Mouse (Mus musculus) heart, adult 18-20 months (tissue): ENCODE results near the gene Rps18. TPM values are rescaled to one million over a fixed set of nuclear protein-coding genes. Genes with fewer than 3 reads are reported as not detected.

ENCODE experiments used
- DNase-seq, 2 experiments: peaks; one replicate each; pipeline ENCODE4 v3.0.0; 2021 to 2022; ENCODE audit warnings: mixed read lengths in 1 of 2
- total RNA-seq, 2 experiments: library from RNA; stranded (reverse); gene quantifications; 2 replicates each; pipeline ENCODE4 v1.2.3; 2021

Gene Rps18
- total RNA-seq, 2 experiments from 2014 or later = 419 to 435 TPM

DNA sequence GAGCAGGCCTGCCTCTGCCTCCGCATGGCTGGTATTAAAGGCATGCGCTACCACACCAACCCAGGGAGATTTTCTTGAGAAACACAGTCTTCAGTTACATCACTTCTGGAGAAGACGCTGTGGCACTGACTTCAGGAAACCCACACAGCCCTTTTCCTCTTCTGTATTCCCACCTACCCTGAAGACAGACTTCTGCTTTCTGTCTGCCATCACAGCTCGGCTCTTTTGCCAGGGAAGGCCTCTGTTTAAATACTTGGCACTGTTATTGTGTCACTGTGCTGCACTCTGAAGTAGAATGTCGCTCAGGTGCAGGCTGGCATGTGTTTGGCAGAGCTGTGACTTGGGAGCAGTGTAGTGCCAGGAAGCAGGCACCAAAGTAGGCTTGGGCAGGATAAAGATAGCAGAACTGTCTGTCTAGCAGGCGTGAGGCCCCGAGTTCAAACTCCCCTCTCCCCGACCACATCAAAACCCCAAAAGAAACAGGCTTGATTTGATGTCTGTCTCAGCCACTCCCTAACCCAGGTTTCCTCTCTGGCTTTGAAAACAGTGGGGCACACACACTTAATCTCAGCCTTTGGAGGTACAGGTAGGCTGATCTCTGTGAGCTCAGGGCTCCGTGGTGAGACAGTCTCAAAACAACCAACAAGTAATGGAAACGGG, 8.2 kb downstream of the Rps18 start:
- no peak for DNase-seq

DNA sequence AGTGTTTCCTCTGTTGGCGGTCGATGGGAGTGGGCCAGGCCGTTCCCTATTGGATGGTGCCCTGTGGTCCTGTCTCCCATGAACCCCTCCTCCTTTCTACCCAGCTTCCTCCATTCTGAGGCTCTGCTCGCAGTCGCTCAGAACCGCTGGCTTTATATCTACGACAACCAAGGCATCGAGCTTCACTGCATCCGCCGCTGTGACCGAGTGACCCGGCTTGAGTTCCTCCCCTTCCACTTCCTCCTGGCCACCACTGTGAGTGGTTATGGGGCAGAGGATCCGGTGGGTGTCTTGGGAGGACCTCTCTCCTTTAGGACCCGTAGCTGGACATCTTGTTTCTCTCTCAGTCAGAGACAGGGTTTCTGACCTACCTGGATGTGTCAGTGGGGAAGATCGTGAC, 12.3 kb downstream of the Rps18 start:
- DNase-seq = no peak

- no peak for DNase-seq
These were observed 14.4 kb downstream of the Rps18 start for GRCm38 (mm10) chr17:33941381-33941780.

GRCm38 (mm10) chr17:33940981-33941380, 14.8 kb downstream of the Rps18 start:
- no peak for DNase-seq

- peak; percentile 91 to 95 for DNase-seq
These were observed 15.5 kb downstream of the Rps18 start, which contains the start of the genes Pfdn6 and Wdr46 for GRCm38 (mm10) chr17:33940206-33940805. Gene Pfdn6, minus strand, starts transcription at chr17:33940343. Gene Wdr46, plus strand, starts transcription at chr17:33940660.

DNA sequence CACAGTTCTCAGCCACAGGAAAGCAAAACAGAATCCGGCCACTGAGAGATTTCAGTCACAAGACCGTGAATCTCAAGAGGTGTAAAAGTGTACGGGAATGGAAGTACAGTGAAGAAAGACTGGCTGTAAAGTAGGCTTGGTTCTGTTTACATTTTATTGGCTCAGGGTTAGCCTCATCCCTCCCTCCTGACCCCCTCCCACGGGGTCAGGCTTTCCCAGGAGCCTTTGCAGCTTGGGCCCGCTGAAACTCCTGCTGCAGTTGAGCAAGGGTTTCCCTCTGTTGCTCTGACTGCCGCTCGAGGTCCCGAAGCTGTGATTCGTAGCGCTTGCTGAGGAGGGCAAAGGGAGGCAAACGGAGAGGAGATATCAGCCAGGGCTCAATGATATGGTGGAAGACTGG, 17.0 kb downstream of the Rps18 start:
- no peak for DNase-seq

GRCm38 (mm10) chr17:33936993-33937392, 18.8 kb downstream of the Rps18 start:
- no peak for DNase-seq

DNA sequence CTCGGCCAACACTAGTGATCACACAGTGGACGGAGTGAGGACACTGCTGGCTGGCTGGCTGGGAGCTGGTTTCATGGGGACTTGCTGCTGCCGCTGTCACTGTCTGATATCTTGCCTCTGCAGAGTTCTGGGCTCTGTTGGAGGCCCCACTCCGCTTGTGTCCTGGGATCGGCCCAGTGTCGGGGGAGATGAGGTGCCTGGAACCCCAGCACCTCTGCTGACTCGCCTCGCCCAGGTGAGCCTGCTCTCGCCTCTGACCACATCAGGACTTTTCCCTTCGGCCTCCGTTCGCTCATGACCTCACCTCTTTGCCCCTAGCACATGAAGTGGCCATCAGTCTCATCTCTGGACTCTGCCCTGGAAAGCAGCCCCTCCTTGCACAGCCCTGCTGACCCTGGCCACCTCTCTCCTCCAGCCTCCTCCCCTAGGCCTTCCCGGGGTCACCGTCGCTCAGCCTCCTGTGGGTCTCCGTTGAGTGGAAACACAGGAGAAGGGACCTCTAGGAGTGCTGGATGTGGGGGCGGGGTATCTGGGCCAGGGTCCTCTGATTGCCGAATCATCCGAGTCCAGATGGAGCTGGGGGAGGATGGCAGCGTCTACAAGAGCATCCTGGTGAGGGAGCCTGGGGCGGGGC, 20.3 kb downstream of the Rps18 start:
- no peak for DNase-seq

DNA sequence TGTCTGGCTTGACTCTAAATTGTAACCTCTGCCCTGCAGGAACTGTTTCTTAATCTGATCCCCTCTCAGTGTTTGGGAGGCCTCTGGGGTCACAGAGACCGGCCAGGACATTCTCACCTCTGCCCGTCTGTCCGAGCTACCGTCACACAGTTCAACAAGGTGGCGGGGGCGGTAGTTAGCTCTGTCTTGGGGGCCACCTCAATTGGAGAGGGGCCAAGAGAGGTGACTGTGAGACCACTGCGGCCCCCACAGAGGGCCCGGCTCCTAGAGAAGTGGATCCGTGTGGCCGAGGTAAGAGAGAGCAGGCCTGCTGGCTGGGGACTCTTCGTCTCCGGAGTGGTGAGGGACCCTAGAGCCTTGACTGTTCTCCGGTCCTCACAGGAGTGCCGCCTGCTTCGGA, 22.8 kb downstream of the Rps18 start:
- no peak for DNase-seq

DNA sequence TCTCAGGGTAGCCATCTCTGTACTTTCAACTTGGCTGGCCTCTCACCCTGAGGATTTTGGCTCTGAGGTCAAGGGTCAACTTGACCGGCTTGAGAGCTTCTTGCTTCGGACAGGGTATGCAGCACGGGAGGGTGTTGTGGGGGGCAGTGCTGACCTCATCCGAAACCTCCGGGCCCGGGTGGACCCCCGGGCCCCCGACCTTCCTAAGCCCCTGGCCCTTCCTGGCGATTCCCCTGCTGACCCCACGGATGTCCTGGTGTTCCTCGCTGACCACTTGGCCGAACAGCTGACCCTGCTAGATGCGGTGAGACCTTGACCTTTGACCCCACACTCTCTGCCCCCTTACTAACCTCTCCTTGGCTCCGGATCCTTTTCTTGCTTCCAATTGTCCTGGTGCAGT, 23.4 kb downstream of the Rps18 start:
- DNase-seq = no peak

- no peak for DNase-seq
These were observed 23.9 kb downstream of the Rps18 start for GRCm38 (mm10) chr17:33931947-33932346.

GRCm38 (mm10) chr17:33931159-33931866, 24.5 kb downstream of the Rps18 start:
- peak in 1 of 2 experiments; percentile 29 for DNase-seq

- peak; percentile 75 to 79 for DNase-seq
These were observed 25.3 kb downstream of the Rps18 start for GRCm38 (mm10) chr17:33930280-33931158.

DNA sequence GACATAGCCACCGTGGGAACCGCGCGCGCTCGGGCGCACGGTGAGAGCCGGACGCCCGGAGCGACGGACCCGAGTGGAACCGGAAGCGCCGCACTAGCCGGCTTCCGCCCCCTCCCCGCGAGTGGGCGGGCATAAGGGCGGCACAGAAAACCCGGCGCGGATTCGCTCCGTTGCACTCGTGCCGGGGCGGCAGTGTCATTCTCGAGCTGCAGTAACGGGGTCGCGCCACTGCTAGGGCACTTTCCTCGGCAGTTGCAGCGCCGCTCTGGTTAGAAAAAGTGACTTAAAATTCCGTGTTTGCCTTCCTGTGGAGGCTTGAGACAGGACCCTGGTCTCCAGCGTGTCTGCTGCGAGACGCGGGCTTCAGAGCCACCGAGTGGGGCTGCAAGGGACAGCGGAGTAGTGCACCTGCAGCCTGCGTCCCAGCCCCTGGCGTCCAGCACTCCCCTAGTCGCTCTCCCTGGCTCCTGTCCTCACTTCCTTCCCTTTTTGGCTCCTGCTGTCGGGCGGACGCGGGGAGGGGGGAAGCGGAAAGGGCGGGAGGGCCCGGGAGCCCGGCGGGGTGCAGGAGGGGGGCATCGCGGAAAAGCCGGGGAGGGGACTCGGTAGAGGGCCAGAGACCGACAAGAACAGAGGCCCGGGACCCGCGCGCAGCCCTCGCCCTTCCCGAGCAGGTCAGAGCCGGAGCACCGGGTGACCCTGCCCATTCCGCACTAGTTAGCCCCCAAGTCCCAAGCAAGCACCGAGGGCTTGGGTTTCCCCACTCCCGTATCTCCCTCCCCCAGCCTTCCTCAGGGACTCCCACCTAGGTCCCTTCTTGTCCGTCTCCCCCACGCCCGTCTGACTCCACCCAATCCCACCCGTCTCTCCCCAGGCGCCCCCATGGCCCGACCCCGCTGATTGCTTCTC, 26.2 kb downstream of the Rps18 start, which contains the start of gene Rgl2:
TSS of gene Rgl2 (plus strand) at position 173 of the 909 bp plus-strand sequence.
- peak; percentile 90 to 96 for DNase-seq

DNA sequence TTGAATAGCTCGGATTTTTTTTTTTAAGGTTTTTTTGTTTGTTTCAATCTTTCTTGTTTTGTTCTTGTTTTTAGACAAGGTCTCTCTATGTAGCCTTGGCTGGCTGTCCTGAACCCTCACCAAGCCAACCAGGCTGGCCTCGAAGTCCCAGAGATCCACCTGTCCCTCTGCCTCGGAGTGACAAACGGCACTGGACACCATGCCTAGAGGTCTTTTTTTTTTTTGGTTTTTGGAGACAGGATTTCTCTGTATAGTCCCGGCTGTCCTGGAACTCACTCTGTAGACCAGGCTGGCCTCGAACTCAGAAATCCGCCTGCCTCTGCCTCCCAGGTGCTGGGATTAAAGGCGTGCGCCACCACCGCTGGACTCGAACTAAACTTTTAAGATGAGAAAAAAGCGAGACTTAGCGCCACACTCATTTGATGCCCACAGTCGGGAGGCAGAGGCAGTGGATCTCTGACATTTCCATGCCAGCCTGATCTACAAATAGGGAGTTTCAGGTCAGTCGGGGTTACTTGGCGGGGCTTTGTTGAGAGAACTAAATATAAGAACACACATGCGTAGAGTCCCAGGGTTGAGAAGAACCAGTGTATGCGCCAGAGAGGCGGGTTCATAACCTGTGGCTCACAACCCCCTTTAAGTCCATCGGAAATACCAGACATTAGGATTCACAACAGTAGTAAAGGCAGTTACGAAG, 27.4 kb downstream of the Rps18 start:
- no peak for DNase-seq

- no peak for DNase-seq
These were observed 29.4 kb downstream of the Rps18 start for GRCm38 (mm10) chr17:33926207-33926932.

GRCm38 (mm10) chr17:33925406-33926116, 30.2 kb downstream of the Rps18 start:
- no peak for DNase-seq

DNA sequence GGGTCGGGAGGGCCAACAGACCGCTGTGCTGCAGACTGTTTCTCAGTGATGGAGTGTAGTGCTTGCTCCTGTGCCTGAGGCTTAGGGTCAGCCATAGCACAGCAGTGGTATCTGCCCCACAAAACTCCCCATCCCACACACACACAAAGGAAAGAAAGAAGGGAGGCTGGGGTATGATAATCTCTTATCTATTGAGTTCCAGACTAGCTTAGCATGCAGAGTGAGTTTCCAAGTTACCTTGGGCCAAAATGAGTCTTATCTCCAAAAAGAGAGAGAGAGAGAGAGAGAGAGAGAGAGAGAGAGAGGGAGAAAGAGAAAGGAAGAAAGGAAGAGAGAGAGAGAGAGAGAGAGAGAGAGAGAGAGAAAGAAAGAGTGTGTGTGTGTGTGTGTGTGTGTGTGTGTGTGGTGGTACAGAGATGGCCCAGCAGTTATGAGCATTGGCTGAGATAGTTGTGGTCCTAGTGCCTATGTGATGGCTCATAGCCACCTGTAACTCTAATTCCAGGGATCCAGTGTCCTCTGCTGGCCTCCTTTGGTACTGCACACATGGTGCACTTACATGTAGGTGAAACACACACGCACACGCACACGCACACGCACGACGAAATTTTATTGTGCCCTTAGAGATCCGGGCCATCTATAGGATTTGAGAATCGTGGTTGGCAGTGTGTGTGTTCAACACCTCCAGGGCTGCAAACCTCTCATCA, 31.1 kb downstream of the Rps18 start:
- peak in 1 of 2 experiments; percentile 44 for DNase-seq
